Mouse (Mus musculus): ENCODE data around the gene Rhox2a.
"Not testable (repeated sequence)": the region's sequence is repeated elsewhere in the genome, so short reads cannot be mapped to it uniquely, and the experiment has no call there.

Rhox2a gene

GRCm38 (mm10) chrX:37244676-37245075 is at the start of gene Rhox2a:
Gene Rhox2a, plus strand, starts transcription at chrX:37244976.
- not testable (repeated sequence) for DNase-seq (ENCODE audit: low spot score in 2 of 2)

- DNase-seq (ENCODE audit: low spot score in 2 of 2) = no peak
Observed at GRCm38 (mm10) chrX:37198676-37199075, 46.1 kb upstream of the Rhox2a start.

GRCm38 (mm10) chrX:37210941-37211340 is 33.8 kb upstream of the Rhox2a start, which contains the start of gene Gm9:
Gene Gm9, minus strand, starts transcription at chrX:37211041.
- DNase-seq (ENCODE audit: low spot score in 2 of 2) = no peak

GRCm38 (mm10) chrX:37222158-37222557 is 22.6 kb upstream of the Rhox2a start, which contains the start of gene Rhox1:
Gene Rhox1, minus strand, starts transcription at chrX:37222258.
- DNase-seq (ENCODE audit: low spot score in 2 of 2) = not testable (repeated sequence)

GRCm38 (mm10) chrX:37249619-37250018 is 4.8 kb downstream of the Rhox2a start, which contains the start of gene Rhox3a:
Gene Rhox3a, plus strand, starts transcription at chrX:37249919.
- DNase-seq (ENCODE audit: low spot score in 2 of 2) = not testable (repeated sequence)

GRCm38 (mm10) chrX:37265038-37265437 is 20.3 kb downstream of the Rhox2a start, which contains the start of gene Rhox4a:
Gene Rhox4a, plus strand, starts transcription at chrX:37265338.
- not testable (repeated sequence) for DNase-seq (ENCODE audit: low spot score in 2 of 2)
